Mouse (Mus musculus): ENCODE data around the gene Izumo4. TPM values are rescaled to one million over a fixed set of nuclear protein-coding genes. Genes with fewer than 3 reads are reported as not detected.

Izumo4 gene
- polyA plus RNA-seq (2015; fragmentation: Nextera tagmentation; extraction: Ambion mirVana): 39.2 and 46.1 TPM in 2 replicates

- H3K4me2 ChIP-seq: peak within 1 kb of the TSS; percentile 88
- peak; percentile 97 for ATAC-seq (ENCODE audit: low FRiP score, low read depth)
- H3K9me3 ChIP-seq: no peaks in the 10 kb centered on the region
- peaks cover 48% of the 10 kb centered on the region for H3K4me1 ChIP-seq (replicated peaks)
- H3K9ac ChIP-seq: peak within 1 kb of the TSS; percentile 77
- H3K27me3 ChIP-seq: no peaks in the 10 kb centered on the region
- H3K36me3 ChIP-seq: peaks cover 5% of the 10 kb centered on the region
- WGBS: under 1% methylated on average over 48 of the region's 59 CpGs
- H3K27ac ChIP-seq (replicated peaks): peak within 1 kb of the TSS; percentile 87
- peak within 1 kb of the TSS; percentile 65 for H3K4me3 ChIP-seq
Observed at GRCm38 (mm10) chr10:80701721-80702535, at the start of gene Izumo4, which contains the start of gene Mob3a. Izumo4 (plus strand) TSS chr10:80702184. Mob3a (minus strand) TSS chr10:80701977.

GRCm38 (mm10) chr10:80653156-80653720 is 48.7 kb upstream of the Izumo4 start:
- Histone ChIP-seq H3K4me1 (replicated peaks) (peaks cover 35% of the 10 kb centered on the region), H3K9me3 (no peaks in the 10 kb centered on the region), H3K27me3 (no peaks in the 10 kb centered on the region), H3K4me3 (no peak overlapping the region), H3K36me3 (0 out of 2 replicates have a peak, but pooled peaks cover 3% of the 10 kb centered on the region), H3K4me2 (no peak overlapping the region), H3K9ac (no peak overlapping the region), H3K27ac (replicated peaks) (no peak overlapping the region)
- ATAC-seq (ENCODE audit: low FRiP score, low read depth): no peak
- 81% methylated on average over 6 of the region's 6 CpGs for WGBS

- peak overlapping the region; percentile 80 for H3K4me3 ChIP-seq
- H3K9me3 ChIP-seq: no peaks in the 10 kb centered on the region
- H3K27me3 ChIP-seq: no peaks in the 10 kb centered on the region
- no peak for ATAC-seq (ENCODE audit: low FRiP score, low read depth)
- H3K27ac ChIP-seq (replicated peaks): no peak overlapping the region
- 0 out of 2 replicates have a peak overlapping the region, but pooled peaks have one; percentile 93 for H3K9ac ChIP-seq
- 0 out of 2 replicates have a peak, but pooled peaks cover 3% of the 10 kb centered on the region for H3K36me3 ChIP-seq
- H3K4me2 ChIP-seq: peak overlapping the region; percentile 86
- H3K4me1 ChIP-seq (replicated peaks): peaks cover 38% of the 10 kb centered on the region
- 77% methylated on average over 6 of the region's 6 CpGs for WGBS
Observed at GRCm38 (mm10) chr10:80654866-80655265, 47.1 kb upstream of the Izumo4 start.

GRCm38 (mm10) chr10:80655406-80656129 is 46.4 kb upstream of the Izumo4 start:
- peak; percentile 68 for ATAC-seq (ENCODE audit: low FRiP score, low read depth)
- 5% methylated on average over 11 of the region's 12 CpGs for WGBS
- Histone ChIP-seq H3K4me3 (peak overlapping the region; percentile 80), H3K27ac (replicated peaks) (peak overlapping the region; percentile 94), H3K9ac (peak overlapping the region; percentile 93), H3K9me3 (no peaks in the 10 kb centered on the region), H3K36me3 (0 out of 2 replicates have a peak, but pooled peaks cover 3% of the 10 kb centered on the region), H3K27me3 (no peaks in the 10 kb centered on the region), H3K4me2 (peak overlapping the region; percentile 86), H3K4me1 (replicated peaks) (peaks cover 38% of the 10 kb centered on the region)

GRCm38 (mm10) chr10:80656130-80656862 is 45.7 kb upstream of the Izumo4 start:
- Histone ChIP-seq H3K9me3 (no peaks in the 10 kb centered on the region), H3K4me3 (peak overlapping the region; percentile 80), H3K27ac (replicated peaks) (peak overlapping the region; percentile 94), H3K4me1 (replicated peaks) (peaks cover 38% of the 10 kb centered on the region), H3K36me3 (0 out of 2 replicates have a peak, but pooled peaks cover 3% of the 10 kb centered on the region), H3K9ac (peak overlapping the region; percentile 93), H3K27me3 (no peaks in the 10 kb centered on the region), H3K4me2 (peak overlapping the region; percentile 86)
- 2% methylated on average over 60 of the region's 72 CpGs for WGBS
- ATAC-seq (ENCODE audit: low FRiP score, low read depth): peak; percentile 91

GRCm38 (mm10) chr10:80656863-80657623 is 44.9 kb upstream of the Izumo4 start, which contains the start of gene Btbd2:
Btbd2 (minus strand) TSS chr10:80657071.
- peak; percentile 59 for ATAC-seq (ENCODE audit: low FRiP score, low read depth)
- WGBS: 25% methylated on average over 15 of the region's 15 CpGs

GRCm38 (mm10) chr10:80658194-80658840 is 43.7 kb upstream of the Izumo4 start:
- WGBS: 90% methylated on average over 14 of the region's 14 CpGs

More at GRCm38 (mm10) chr10:80656863-80657623, 44.9 kb upstream of the Izumo4 start, which contains the start of gene Btbd2:
- H3K9ac ChIP-seq: peak within 1 kb of the TSS; percentile 93
- H3K36me3 ChIP-seq: 0 out of 2 replicates have a peak, but pooled peaks cover under 1% of the 10 kb centered on the region
- H3K27ac ChIP-seq (replicated peaks): peak within 1 kb of the TSS; percentile 94
- H3K4me3 ChIP-seq: peak within 1 kb of the TSS; percentile 80
- no peaks in the 10 kb centered on the region for H3K9me3 ChIP-seq
- peak within 1 kb of the TSS; percentile 86 for H3K4me2 ChIP-seq
- H3K4me1 ChIP-seq (replicated peaks): peaks cover 38% of the 10 kb centered on the region
- no peaks in the 10 kb centered on the region for H3K27me3 ChIP-seq

GRCm38 (mm10) chr10:80658841-80659202 is 43.2 kb upstream of the Izumo4 start:
- Histone ChIP-seq H3K27ac (replicated peaks) (no peak overlapping the region; the same call in 1 of the 2 replicates), H3K4me2 (no peak overlapping the region), H3K27me3 (no peaks in the 10 kb centered on the region), H3K4me3 (no peak overlapping the region), H3K9ac (no peak overlapping the region), H3K36me3 (no peaks in the 10 kb centered on the region), H3K9me3 (no peaks in the 10 kb centered on the region), H3K4me1 (replicated peaks) (peaks cover 26% of the 10 kb centered on the region)
- no peak for ATAC-seq (ENCODE audit: low FRiP score, low read depth)
- 59% methylated on average over 4 of the region's 4 CpGs for WGBS

More at GRCm38 (mm10) chr10:80658194-80658840, 43.7 kb upstream of the Izumo4 start:
- Histone ChIP-seq H3K4me1 (replicated peaks) (peaks cover 31% of the 10 kb centered on the region), H3K27me3 (no peaks in the 10 kb centered on the region), H3K4me2 (no peak overlapping the region), H3K9ac (no peak overlapping the region), H3K9me3 (no peaks in the 10 kb centered on the region), H3K36me3 (no peaks in the 10 kb centered on the region), H3K4me3 (no peak overlapping the region), H3K27ac (replicated peaks) (no peak overlapping the region; the same call in 1 of the 2 replicates)
- ATAC-seq (ENCODE audit: low FRiP score, low read depth): no peak

- H3K9ac ChIP-seq: no peak overlapping the region
- WGBS: 16% methylated on average over 10 of the region's 10 CpGs
- ATAC-seq (ENCODE audit: low FRiP score, low read depth): no peak
- H3K4me2 ChIP-seq: peak overlapping the region; percentile 37
- H3K4me1 ChIP-seq (replicated peaks): peaks cover 24% of the 10 kb centered on the region
- no peaks in the 10 kb centered on the region for H3K9me3 ChIP-seq
- no peaks in the 10 kb centered on the region for H3K36me3 ChIP-seq
- H3K27me3 ChIP-seq: no peaks in the 10 kb centered on the region
- 0 out of 2 replicates have a peak overlapping the region, but pooled peaks have one; percentile 7 for H3K4me3 ChIP-seq
- no peak overlapping the region; the same call in 1 of the 2 replicates for H3K27ac ChIP-seq (replicated peaks)
Observed at GRCm38 (mm10) chr10:80659213-80659612, 42.8 kb upstream of the Izumo4 start.

- no peak for ATAC-seq (ENCODE audit: low FRiP score, low read depth)
- Histone ChIP-seq H3K4me3 (no peak overlapping the region), H3K9me3 (no peaks in the 10 kb centered on the region), H3K27me3 (no peaks in the 10 kb centered on the region), H3K27ac (replicated peaks) (no peak overlapping the region), H3K4me2 (no peak overlapping the region), H3K36me3 (peaks cover 3% of the 10 kb centered on the region; the same call in 1 of the 2 replicates), H3K4me1 (replicated peaks) (peaks cover 21% of the 10 kb centered on the region), H3K9ac (no peak overlapping the region)
- 32% methylated on average over 5 of the region's 5 CpGs for WGBS
Observed at GRCm38 (mm10) chr10:80661149-80661548, 40.8 kb upstream of the Izumo4 start.
